Mouse (Mus musculus) testis, adult 2 months (tissue): Measurements from ENCODE around the gene Skap1.

Experiments used
- CTCF ChIP-seq: fragments of 200-500 bp; IDR thresholded peaks from 2 replicates; pipeline ENCODE4 v1.5.1; 2012; ENCODE audit warnings: low read depth, mild to moderate bottlenecking, inconsistent platforms, low read length, moderate library complexity; ENCODE audit not compliant: control insufficient read depth, insufficient read depth, insufficient replicate concordance
- POLR2A ChIP-seq: fragments of 200-500 bp; IDR thresholded peaks from 2 replicates; pipeline ENCODE4 v1.6.1; 2012; ENCODE audit warnings: low read depth, mild to moderate bottlenecking, inconsistent platforms, low read length, moderate library complexity; ENCODE audit not compliant: control insufficient read depth

DNA sequence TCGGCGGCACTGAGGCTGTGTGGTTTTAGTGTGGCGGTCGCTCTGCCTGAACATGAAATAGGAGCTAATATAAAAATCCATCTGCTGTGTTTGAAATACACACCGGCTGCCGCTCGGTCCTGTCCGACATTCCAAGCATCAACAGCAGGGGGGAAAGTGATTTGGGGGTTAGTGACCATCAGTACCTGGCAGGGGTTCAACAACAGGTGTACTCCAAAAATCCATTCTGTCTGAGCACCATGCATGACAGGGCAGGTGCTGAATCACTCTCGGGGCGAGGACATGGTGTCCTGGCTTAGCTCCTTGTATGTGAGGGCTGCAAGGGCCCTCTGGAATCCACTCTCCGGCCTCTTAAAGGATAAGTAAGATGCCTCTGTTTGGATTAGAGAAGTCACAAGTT, 272.0 kb downstream of the Skap1 start:
- TF ChIP-seq POLR2A (no peak), CTCF (no peak)
